Mouse (Mus musculus): Measurements from ENCODE around the gene Six4. TPM values are rescaled to one million over a fixed set of nuclear protein-coding genes. Genes with fewer than 3 reads are reported as not detected.
A peak's percentile ranks its signal among the peaks of the same experiment; 100 is the strongest.
"Not testable (repeated sequence)": the region's sequence is repeated elsewhere in the genome, so short reads cannot be mapped to it uniquely, and the experiment has no call there.

The Six4 gene
- total RNA-seq, 2 experiments from 2014 or later: not detected

DNA sequence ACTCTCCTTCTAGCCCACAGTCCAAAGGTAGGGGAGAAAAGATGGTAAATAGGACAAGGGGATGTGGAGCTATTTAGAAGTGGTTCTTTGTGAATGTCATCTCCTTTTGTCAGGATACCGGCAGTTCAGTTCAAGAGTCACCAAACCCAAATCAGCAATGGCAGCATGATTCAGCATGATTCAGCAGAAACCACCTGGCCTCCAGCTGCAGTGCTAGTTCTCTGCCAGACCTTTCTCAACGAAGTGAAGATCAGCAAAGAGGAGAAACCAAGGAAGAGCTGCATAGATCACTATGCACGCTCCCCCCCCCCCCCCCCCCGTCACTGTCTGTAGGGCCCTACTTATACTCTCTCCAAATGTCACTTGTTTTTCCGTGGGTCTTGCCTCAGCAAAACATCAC lies 24.3 kb downstream of the Six4 start:
- ATAC-seq (replicated peaks; ENCODE audit: poor library complexity, severe bottlenecking): peak; percentile 61

GRCm38 (mm10) chr12:73088500-73088899 lies 24.8 kb downstream of the Six4 start:
- ATAC-seq (replicated peaks; ENCODE audit: poor library complexity, severe bottlenecking): peak; percentile 74

GRCm38 (mm10) chr12:73087086-73087485 lies 26.2 kb downstream of the Six4 start:
- no peak for ATAC-seq (replicated peaks; ENCODE audit: poor library complexity, severe bottlenecking)

GRCm38 (mm10) chr12:73085739-73086630 lies 27.3 kb downstream of the Six4 start:
- no peak for ATAC-seq (replicated peaks; ENCODE audit: poor library complexity, severe bottlenecking)

GRCm38 (mm10) chr12:73083773-73084172 lies 29.5 kb downstream of the Six4 start:
- peak; percentile 91 for ATAC-seq (replicated peaks; ENCODE audit: poor library complexity, severe bottlenecking)

- ATAC-seq (replicated peaks; ENCODE audit: poor library complexity, severe bottlenecking): not testable (repeated sequence)
These were observed 31.4 kb downstream of the Six4 start for GRCm38 (mm10) chr12:73081828-73082227.

DNA sequence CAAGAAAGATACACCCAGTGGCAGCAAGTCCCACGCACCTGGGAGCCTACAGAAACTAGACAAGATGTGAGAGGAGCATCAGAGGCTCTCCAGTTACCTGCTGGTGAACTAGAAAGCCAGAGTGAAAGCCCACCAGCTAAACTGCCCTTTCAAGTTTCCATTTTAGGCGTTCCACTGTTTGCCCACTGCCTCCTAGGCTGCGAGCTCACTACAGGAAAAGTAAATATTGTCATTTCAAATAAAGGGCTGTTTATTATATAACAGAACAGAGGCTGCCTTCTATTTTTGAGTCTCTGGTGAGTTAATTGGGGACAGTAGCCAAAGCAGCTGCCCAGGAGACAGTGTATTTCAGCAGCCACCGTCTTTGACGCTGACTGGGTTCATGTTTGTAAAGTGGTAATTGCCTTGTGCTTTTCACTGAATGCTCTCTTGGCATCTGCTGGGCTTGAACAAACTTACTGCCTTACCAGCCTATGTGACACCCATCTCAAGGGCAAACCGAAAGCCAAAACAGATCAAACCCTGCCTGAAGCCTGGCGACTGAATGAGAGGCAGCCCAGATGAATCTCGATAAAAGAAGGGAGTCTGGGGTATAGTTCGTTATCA lies 52.3 kb downstream of the Six4 start:
- no peak for ATAC-seq (replicated peaks; ENCODE audit: poor library complexity, severe bottlenecking)

- ATAC-seq (replicated peaks; ENCODE audit: poor library complexity, severe bottlenecking): no peak
These were observed 55.8 kb downstream of the Six4 start for GRCm38 (mm10) chr12:73057492-73057891.

DNA sequence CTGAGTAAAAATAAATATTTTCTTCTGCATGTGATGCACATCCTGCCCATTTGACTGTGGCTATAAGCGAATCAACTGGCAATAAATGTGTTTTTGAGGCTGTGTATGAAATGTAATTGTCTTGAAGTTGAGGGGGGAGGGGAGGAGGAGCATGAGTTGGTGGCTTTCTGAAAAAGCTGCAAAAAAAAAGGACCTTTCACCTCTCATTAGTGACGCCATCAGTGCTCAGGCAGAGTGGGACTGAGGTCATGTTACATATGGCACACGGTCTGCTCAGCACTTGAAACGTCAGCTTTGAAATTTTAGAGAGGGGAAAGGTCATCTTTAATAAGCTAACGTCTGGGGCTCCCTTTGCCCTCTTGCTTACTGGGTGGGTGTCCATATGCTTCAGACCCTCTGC lies 57.8 kb downstream of the Six4 start:
- no peak for ATAC-seq (replicated peaks; ENCODE audit: poor library complexity, severe bottlenecking)

DNA sequence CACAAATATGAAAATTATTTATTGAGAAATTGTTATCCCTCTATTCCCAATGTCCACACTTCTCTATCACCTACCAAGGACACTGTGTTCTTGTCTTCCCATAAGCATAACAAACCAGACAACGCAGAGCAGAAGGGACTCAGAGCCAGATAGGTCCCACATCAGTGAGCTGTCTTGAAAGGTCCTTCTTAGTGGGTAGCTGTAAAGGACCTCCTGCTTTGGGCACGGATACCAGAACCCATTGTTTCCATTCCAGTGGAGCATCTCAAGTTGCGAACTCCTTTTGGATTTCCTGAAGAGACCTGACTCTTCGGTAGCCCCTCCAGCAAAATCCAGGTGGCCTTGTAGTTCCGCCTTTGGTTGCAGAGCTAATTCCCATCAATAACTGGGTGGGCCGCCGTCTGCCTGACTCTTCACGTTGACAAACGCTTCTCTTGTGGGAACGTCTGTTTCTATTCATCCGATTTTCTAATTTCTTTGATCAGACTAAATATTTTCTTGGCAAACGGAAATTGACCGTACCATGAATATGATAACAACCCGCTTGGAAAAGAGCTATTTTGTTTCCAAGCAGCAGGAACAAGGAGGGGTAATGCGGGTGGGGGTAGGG lies 58.6 kb downstream of the Six4 start:
- no peak for ATAC-seq (replicated peaks; ENCODE audit: poor library complexity, severe bottlenecking)

DNA sequence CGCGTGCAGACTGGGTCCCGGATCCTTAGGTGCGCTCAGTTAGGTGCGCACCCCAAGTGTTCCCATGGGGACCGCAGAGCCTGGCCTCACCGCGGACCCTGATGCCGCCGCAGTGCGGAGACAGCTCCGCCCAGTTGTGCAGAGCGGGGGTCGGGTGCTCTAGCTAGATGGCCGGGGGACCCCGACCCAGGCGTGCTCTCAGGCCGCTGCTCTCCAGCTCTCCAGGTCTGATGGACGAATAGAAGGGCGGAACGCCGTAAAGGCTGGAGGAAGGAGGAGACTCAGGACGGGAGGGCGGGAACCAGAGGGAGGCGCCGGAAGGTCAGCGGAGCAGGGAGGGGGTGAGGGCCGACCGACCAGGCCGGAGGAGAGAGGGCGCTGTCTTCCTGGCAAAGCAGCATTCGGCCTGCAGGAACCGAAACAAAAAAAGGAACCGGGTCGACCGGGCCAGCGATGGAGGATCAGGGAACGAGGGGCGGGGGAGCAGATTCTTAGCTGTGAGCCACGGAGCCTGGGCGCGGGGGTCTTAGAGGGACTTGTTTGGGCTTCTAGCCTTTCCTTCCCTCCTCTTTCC lies 59.5 kb downstream of the Six4 start, which contains the start of gene Six1:
Gene Six1, minus strand, starts transcription at position 220 of the 574 bp plus-strand sequence.
- ATAC-seq (replicated peaks; ENCODE audit: poor library complexity, severe bottlenecking): peak; percentile 90

GRCm38 (mm10) chr12:73052651-73053591 lies 60.3 kb downstream of the Six4 start:
- ATAC-seq (replicated peaks; ENCODE audit: poor library complexity, severe bottlenecking): no peak

DNA sequence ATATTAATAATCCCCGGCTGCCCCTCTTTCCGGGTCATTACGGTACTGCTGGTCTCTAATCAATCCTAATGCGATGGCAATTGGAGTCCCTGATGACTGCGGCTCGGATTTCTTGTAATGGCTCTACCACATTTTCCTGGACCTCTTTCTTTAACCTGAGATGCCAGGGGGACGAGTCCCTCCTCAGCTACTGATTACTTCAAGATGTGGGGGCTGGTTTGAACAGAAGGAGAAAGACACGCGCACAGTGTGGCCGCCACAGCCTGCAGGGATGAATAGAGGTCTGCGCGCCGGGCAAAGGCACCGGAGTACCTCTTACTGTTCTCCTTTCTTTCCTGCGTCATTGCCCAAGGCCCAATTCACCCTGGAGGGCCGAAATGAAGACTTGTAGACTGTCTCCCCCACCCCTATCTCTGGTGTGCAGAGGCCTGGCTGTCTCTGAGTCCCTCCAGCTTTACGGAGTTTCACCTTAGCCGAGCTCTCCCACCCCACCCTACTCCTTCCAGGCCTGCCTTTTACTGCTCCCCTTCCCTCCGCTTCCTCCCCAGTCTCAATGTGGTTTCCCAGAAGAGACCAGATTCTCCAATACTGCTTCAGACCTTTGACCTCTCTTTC lies 61.1 kb downstream of the Six4 start:
- ATAC-seq (replicated peaks; ENCODE audit: poor library complexity, severe bottlenecking): no peak

- ATAC-seq (replicated peaks; ENCODE audit: poor library complexity, severe bottlenecking): no peak
These were observed 62.3 kb downstream of the Six4 start for GRCm38 (mm10) chr12:73050811-73051580.

DNA sequence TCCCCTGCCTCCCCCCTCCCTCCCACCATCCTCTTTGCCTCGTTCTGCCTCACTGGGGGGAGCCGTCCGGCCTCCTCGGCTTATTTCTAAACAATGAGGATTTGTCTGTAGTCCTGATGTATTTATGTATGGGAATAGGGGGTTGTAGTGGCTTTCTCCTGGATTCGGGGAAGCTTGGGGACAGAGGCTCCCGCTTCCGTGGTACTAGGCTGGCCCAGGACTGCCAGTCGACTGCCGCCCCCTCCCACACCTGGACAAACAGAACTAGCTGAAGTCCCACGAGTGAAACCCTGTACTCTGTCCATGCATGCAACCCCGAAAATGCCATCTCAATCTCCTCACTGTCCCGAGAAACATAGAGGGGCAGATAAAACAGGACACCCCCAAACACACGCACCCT lies 63.0 kb downstream of the Six4 start:
- no peak for ATAC-seq (replicated peaks; ENCODE audit: poor library complexity, severe bottlenecking)
